Mouse (Mus musculus) adrenal gland, postnatal 14 days (tissue): ENCODE results near the gene Ak2. TPM values are rescaled to one million over a fixed set of nuclear protein-coding genes. Genes with fewer than 3 reads are reported as not detected.

Experiments used
- DNase-seq: peaks from one replicate; pipeline ENCODE4 v3.0.0; 2021; ENCODE audit warnings: mixed read lengths
- long read RNA-seq, 2 experiments: library from polyadenylated mRNA; stranded (forward); transcript quantifications; one replicate each; pipeline ENCODE4 v2.0.0; 2021
- total RNA-seq: library from RNA; stranded (reverse); gene quantifications from 2 replicates; pipeline ENCODE4 v1.2.3, GENCODE M21; 2021

The Ak2 gene
- 175 and 204 TPM in 2 replicates for total RNA-seq
- long read RNA-seq, experiment 1, transcript Ak2-202 (7 exons, 1,781 nt): major isoform, 118 of 165 reads
- long read RNA-seq, experiment 1, transcript Ak2-201 (6 exons, 986 nt): minor isoform, 23 of 165 reads
- long read RNA-seq, experiment 1, partial matches to known transcripts: 8 of 165 reads
- long read RNA-seq, experiment 1, other reads (novel, unspliced or antisense): 16 of 165 reads
- long read RNA-seq, experiment 2, transcript Ak2-201 (6 exons, 986 nt): minor isoform, 46 of 181 reads
- long read RNA-seq, experiment 2, transcript Ak2-202 (7 exons, 1,781 nt): major isoform, 114 of 181 reads
- long read RNA-seq, experiment 2, partial matches to known transcripts: 6 of 181 reads
- long read RNA-seq, experiment 2, other reads (novel, unspliced or antisense): 15 of 181 reads

DNA sequence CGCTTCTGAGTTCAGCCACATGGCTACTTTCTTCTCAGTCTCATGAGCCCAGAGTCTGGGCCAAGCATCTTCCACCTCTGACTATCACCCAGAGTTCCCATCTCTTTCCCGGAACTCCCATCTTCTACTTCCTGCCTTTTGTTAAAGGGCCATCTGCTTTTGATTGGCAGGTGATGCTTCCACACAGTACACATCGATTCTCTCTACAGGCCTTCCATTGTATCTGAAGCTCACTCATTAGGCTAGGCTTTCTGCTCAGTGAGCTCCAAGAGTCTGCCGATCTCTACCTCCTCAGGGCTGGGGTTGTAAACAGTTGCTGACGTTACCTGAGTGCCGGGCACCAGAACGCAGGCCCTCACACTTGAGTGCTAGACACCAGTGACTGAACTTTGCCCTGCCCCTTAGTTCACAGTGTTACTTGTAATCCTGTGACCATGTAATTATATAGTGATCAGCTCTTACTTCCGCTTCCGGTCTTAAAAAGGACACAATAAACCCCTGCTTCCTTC, at the start of gene Ak2:
Ak2 (plus strand) TSS at position 459 of the 509 bp plus-strand sequence.
- DNase-seq: no peak

DNA sequence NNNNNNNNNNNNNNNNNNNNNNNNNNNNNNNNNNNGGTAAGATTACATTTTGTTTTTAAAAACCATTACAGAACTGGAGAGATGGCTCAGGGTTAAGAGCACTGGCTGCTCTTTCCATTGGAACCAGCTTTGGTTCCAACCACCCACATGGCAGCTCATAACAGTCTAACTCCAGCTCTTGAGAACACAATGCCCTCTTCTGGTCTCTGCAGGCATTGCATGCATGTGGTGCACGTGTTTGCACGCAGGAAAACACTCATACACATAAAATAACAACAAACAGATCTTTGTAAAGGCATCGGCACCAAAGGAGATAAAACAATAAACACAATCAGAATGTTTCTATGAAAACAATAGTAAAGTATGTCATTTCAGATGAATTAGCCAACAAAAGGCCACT, 49.4 kb upstream of the Ak2 start:
- DNase-seq: no peak

DNA sequence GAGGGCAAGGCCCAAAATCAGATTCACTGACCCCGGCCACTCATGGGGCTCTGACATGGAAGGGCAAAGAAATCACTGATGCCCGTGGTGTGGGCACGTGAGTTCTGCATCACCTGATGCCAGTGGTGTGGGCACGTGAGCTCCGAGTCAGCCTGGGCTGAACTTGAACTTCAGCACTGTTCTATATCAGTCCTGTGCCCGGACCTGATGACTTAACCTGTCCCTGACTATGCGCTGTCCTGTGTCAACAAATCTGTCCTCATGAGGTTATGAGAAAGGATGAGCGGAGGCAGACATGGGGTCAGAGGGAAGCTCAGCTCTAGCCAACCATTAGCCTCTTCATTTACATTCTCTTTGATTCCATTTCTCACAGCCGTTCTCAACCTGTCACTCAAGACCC, 45.0 kb upstream of the Ak2 start:
- no peak for DNase-seq

DNA sequence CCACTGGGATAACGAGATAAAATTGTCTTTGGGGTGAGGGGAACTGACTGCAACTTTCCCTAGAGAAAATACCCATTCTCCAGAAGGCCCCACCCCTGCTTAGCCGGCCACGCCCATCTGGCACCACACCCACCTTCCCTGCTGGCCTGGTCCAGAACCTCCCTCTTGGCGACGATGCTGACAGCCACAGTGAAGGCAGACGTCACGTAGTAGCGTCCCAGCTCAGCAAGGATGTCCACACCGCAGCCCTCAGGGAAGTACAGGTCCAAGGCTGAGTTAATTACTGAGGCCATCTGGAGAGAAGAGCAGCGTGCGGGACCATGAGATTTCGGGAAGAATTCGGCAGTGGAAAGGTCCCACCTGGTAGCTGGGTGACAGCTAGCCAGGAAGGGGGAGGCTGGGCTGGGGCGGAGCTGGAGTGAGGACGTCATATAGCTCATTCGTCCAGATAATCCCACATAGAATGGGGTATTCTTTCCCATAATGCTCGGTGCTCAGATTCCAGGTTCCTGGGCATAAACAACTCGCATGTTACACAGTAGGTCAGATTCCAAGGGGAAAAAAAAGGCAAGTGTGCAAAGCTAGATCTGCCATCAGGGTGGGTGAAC, 44.3 kb upstream of the Ak2 start:
- DNase-seq: peak; percentile 67

DNA sequence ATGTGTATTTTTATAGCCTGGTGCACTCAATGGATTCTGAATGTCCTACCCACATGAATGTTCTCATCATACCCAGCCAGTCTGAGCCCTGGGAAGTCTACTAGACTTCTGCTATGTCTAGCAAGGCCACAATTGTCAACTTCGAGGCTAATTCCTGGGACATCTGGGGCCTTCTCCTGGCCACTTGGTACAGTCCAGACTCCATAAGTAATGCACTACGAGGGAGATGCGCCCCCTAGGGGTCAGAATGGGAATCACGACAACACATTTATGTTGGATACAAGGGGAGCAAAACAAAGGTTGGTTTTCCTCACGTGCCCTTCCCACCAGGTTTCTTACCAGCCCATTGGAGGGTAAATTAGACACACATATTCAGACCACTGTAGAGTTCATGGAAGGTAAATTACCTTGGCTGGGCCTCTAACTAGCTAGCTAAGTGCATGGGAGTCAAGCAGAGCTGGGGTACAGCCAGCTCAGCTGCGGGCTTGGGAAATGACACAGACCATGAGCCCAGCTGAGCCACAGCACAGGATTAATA, 43.6 kb upstream of the Ak2 start:
- peak; percentile 85 for DNase-seq

DNA sequence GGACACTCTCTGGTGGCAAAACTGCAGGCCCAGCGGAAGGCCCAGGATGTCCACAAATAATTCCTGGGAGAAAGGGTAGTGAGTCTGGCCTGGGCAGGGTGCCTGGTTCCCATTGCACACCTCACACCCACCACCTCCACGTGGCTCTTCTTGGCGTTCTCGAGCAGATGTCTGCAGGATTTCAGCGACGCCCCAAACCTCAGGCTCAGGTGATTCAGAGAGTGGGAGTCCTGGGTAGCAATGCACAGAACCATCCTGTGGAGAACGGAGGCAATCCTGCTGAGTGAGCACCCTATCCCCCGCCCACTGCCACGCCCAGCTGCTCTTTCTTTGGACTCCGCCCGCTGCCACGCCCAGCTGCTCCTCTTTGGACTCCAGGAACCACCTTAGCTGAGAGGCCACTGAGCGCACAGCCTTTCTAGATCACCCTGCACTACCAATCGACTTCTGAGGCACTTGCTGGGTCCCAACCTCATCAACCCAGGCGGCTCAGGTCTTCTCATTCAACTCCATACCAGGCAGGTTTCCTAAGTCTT, 42.2 kb upstream of the Ak2 start:
- no peak for DNase-seq

DNA sequence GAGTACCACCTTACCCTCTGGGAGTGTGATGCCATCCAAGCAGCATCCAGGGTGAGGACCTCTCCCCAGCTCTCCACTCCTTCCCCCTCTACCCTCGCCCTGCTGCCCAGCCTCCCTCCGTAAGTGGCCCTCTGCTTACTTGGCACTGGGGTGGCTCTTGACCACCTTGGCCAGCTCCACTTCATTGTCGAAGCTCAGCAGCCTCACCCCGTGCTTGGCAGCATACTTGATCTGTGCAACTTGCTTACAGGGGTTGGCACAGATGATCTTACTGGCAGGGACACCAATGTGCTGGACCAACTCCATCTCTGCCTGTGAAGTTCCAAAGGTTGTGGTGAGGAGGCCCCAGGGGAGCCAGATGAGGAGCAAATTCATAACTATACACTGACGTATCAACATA, 41.3 kb upstream of the Ak2 start:
- peak; percentile 55 for DNase-seq

DNA sequence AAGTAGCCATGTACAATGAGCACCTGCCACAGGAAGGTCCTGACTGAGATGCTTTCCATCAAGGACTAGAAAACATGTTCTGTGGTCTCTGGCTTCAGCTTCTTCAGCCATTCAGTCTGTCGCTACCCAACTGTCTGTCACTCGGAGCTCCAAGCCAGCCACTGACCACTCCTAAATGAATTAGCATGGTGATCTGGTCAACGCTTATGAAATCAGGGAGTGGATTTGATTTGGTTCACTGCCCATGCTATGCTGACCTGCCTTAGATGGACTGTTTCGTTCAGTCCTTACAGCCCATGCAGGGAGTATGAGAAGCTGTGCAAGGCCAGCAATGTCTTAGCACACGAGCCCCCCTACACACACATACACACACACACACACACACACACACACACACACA, 37.9 kb upstream of the Ak2 start:
- no peak for DNase-seq

DNA sequence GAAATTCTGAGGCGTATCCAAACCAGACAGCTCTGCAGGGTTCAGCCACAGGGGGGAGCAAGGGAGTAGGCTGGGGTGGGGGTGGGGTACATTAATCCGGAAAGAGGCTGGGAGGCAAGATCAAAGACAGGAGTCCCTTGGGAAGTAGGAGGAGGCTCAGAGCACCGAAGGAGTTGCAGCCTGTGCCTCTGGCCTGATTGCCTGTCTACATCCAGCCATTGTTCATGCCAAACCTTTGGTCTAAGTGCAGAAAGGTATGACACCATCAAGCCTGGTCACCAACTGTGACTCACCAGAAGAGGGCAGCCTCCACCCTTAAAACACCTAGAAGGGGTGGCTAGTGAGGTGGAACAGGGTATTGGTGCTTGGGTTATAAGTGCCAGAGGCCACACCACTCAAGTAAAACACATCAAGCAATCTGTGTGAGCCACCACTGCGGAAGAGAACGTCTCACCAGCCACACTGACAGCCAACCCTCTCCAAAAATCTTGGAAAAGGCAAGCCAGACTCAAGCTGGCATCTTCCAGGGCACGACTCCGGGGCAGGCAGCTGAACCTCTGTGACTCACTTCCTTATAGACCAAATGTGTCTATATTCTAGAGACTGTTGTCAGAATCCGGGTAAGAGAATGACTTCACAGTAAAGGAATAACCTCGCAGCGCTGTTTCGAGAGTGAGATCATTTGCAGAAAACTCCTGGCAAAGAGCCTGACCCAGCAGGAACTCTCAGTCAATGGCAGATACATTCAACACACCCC, 34.4 kb upstream of the Ak2 start:
- DNase-seq: peak; percentile 74

DNA sequence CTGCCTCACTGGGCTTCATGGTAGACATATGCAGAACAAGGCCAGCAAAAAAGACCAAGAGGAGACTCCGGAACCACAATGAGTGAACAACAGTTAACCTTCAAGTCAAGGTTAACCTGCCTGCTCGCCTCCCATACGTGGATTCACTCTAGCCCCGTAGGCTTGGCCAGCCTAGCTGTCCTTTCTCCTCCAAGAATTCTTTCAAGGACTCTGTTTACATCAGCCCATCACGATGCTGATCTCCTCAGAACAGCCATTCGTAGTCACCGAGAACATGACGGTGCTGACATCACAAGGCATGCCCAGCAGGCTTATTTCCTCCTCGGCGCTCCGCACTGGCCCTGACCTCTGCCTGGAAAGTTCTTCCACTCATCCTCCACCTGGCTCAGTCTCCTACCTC, 33.6 kb upstream of the Ak2 start:
- DNase-seq: peak; percentile 47

DNA sequence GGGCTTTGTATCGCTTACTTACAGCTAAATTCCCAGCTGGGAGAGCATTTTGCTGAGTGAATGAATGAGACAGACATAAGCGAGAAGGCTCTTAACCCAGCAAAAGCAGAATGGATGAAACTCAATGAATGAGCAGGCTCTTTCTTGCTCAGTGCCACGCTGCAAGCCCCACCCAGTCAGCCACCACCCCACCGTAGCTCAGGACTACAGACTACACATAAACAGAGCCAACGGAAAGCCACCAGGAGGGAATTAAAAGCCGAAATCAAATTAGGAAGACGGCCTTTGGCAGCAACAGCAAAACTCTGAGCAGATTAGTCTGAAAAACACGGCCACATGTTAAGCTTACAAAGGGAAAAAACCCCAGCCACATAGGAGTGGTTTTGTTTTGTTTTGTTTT, 32.9 kb upstream of the Ak2 start:
- peak; percentile 44 for DNase-seq

DNA sequence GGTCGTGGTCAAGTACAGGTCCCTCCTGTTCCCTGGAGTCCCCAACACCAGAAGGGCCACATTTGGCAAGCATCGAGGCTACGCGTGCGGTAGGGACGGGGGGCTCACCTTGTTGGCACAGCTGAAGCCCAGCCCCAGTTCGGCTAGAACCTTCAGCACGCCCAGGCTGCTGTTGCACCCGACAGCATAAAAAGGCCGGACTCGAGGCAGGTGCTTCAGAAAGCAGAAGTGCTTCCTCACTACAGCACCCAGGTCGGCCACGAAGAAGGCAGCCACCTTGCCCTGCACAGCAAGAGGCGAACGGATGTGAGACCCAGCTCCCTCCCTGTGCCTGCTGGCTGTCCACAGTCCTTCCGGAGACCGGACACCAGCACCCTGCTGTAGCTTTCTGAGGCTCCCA, 32.1 kb upstream of the Ak2 start:
- DNase-seq: no peak

DNA sequence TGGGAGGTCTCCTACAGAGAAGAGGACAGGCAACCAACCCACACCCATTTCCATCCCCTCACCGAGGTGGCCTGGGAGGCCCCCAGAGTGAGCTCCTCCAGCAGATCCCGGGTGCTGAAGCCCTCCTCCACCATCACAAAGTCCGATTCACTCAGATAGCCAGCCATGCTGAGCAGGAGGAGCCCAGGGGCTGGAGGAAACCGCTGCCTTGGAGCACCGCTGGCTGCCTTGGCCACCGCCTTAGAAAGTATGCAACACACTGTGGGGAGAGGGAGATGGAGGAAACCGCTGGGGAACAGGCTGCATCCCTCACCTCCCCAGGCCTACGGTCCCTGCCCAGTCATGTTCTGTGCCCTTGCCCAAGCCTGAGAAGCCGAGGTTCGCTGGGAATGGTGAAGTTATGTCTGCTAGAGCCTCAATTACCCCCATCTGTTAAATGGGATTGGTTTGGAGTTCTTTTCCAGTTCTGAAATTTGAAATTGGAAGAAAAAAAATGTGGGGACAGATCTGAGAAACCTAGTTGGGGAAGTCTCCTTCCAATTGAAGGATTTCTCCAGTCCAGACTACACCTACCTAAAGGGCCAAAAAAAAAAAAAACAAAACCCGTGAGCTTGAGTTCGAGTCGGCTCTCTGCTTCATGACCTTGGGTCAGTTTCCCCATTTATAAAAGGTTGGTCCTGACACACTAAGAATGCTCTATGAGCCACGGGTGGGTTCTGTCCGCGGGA, 30.3 kb upstream of the Ak2 start:
- peak; percentile 29 for DNase-seq

DNA sequence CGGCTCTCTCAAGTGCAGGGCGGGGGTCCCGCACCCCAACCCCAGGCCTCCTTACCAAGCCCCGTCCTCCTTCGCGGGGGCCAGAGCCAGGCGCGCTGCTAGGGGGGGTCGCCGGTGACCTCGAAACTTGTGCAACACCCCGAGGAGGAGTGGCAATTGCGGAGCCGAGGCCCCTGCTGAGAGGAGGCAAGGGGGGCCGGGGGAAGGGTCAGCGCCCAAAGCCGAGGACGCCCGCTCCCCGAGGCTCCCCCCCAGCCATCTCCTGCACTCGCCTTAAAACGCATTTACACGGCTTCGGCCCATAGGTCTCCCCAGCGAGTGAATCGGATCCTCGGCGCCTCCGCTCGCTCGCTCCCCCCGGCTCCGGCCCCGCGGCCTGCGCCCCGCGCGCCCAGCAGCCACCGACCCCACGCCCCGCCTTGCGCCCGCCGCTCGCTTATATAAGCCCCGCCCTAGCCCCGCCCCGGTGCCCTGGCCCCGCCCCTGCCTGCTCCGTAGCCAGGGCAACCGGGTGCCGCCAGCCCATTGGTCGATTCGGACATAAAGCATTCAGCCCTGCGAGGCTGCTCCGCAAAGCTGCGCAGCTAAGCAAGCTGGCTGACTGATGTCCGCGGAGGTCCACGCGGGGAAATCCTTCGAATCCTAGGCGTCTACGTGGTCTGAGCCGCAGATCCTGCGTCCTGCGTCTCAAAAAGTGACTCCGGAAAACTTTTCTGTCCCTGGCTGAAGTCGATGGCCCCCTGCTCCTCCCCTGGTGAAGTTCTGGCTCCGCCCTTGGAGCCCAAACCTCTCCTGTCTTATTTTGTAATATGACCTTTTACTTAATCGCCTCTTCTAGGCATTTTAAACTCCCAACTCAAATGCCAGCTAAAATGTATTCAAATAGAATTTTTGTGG, 29.5 kb upstream of the Ak2 start, which contains the start of gene Azin2:
Azin2 (minus strand) TSS at position 414 of the 897 bp plus-strand sequence.
- peak; percentile 98 for DNase-seq

DNA sequence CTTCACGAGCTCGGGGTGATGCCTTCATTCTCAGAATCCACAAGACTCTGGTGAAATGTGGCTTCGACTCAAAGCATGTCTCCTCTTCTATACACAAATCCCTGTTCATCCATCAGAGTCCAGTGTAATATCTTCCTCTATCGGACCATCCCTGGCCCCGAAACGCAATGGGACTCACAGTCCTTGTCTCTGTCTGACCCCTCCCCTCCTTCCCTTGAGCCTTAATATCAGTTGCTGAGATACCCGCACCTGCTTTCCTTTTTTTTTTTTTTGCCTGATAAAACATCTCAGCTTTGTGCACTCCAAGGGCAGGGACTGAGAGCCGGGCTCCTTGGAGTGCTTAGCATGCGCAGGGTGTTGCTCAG, 28.9 kb upstream of the Ak2 start:
- no peak for DNase-seq

DNA sequence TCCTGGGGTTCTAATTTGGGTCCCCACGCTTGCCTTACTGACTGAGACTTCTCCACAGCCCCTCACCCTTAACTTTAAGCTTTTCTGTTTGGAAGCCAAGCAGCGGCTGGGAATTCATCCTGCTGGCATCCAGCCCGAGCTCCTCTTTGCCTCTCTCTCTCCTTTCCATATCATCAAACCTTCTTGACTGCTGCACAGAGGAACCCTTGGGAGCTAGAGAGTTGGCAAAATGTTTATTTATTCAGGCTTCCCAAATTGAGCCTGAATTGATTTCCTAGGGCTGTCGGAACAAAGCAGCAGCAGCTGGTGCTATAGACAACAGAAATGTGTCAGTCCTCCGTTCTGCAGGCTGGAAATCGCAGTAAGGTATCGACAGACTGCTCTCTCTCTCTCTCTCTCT, 25.0 kb upstream of the Ak2 start:
- DNase-seq: no peak

DNA sequence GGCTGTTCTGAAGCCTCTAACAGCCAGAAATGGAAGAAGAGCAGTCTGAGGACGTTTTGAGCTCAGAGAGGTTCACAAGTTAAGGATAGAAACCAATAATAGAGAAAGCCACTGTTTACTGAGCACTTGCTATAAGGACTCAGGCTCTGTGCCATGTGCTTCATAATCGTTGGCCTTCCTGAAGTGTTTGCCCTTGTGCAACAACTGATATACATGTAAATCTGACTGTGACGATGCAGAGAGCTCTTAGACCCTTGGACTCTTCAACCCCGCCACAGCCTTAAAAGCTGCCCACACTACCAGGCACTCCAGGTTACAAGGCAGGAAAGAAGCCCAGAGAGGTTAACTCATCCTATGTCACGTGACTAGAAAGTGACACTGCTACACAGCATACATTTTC, 22.7 kb upstream of the Ak2 start:
- DNase-seq: no peak

DNA sequence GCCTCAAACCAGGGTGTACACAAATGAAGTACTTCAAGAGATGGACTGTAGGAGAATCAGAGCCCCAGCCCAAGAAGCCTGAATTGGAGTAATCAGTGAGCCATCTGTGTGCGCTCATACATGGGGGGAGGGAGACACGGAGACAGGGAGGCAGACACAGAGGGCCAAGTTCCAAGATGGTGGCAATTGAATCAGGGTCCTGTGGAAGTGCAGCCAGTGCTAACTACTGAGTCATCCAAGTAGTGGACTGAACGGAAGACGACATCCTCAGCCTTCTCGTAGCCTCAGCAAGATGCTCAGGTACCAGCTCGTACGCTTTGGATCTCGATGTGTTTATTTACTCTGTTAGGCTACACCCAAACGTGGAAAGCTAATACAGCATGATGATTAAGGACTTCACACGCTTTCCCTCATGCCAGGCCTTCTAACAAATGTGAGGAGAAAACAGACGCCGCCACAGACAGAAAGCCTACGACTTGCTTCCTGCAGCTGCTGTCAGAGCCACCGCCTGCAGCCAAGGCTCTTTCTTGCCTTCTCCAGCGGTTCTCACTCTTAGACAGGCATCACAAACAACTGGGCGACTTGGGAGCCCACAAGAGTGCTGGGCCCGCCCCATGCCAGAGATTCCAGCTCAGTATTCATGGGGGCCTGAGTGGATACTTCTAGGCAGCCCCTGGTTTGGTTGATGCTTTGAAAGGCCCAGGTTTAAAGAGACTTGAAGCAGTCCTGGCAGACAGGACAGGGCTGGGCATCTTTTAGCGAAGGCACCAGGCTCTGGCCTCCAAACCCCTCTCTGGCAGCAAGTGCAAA, 21.9 kb upstream of the Ak2 start:
- DNase-seq: no peak

DNA sequence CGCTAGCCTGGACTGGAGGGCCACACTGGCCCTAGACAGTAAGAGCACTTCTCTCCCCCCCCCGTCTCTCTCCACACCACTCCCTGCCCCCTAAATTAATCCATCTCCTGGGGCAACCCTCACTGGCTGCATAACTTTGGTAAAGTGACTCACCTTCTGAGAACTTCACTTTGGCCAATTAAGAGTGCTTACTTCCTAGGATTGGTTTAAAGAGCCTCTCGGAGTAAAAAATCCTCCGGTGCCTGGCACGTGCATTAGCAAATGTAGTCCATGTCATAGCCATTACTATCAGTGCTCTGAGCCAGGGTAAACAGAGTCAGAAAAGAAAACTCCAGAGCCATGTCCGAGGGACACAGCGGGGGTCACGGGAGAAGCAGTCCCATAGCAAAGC, 21.3 kb upstream of the Ak2 start:
- DNase-seq: no peak
